Mouse (Mus musculus): Measurements from ENCODE around the gene Treml4. TPM values are rescaled to one million over a fixed set of nuclear protein-coding genes. Genes with fewer than 3 reads are reported as not detected.

Gene Treml4
- total and polyA plus RNA-seq, 3 experiments, result 0.35 to 1.4 TPM; not detected in 1

DNA sequence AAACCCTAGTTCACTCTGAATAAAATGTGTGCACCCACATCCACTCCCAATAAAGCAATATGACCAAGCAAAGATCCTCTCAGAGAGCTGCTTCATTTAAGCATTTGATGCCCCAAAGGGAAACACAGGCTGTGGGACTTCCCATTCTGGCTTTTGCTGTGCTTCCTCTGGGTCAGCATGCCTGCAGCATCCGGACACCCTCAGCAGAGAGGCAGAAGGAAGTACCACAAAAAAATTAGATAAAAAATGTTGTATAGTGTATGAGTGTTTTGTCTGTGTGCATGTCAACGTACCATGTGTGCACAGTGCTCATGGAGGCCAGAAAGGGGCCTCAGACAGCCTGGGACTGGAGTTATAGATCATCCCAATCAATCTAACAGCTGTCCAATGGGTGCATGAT is 2.2 kb upstream of the Treml4 start:
- Histone ChIP-seq H3K79me2 (ENCODE audit: control insufficient read depth, insufficient read depth, low read length, poor library complexity) (no peaks in the 10 kb centered on the region), H3K4me3 (ENCODE audit: control insufficient read depth in 1 of 2, insufficient read depth in 1 of 2, low read depth in 2 of 2, low read length in 2 of 2) (no peak overlapping the region), H3K9me3 (replicated peaks; ENCODE audit: insufficient read depth, low read length) (no peaks in the 10 kb centered on the region), H3K36me3 (ENCODE audit: control insufficient read depth in 1 of 2, insufficient read depth in 2 of 2, low read length in 2 of 2) (peaks cover 0 to 8% of the 10 kb centered on the region in 2 experiments; a peak in 2 of 4 replicates), H3K9ac (ENCODE audit: control insufficient read depth, low read depth, low read length, poor library complexity, severe bottlenecking) (no peak overlapping the region), H3K27me3 (ENCODE audit: control insufficient read depth in 1 of 2, insufficient read depth in 2 of 2, low read length in 2 of 2) (no peaks in the 10 kb centered on the region), H3K27ac (ENCODE audit: control insufficient read depth, low read depth, low read length) (no peak overlapping the region), H3K4me1 (ENCODE audit: control insufficient read depth in 1 of 2, insufficient read depth in 2 of 2, low read length in 2 of 2) (peaks cover 0 to 13% of the 10 kb centered on the region in 2 experiments; a peak in 2 of 4 replicates)
- TF ChIP-seq GABPA (IDR thresholded peaks at IDR 0.05; ENCODE audit: low read depth, low read length), result no peak
- DNase-seq (ENCODE audit: low read depth, low spot score), result no peak

GRCm38 (mm10) chr17:48264662-48265061 is 567 bp downstream of the Treml4 start:
- no peak for DNase-seq (ENCODE audit: low read depth, low spot score)
- Histone ChIP-seq H3K4me1 (ENCODE audit: control insufficient read depth in 1 of 2, insufficient read depth in 2 of 2, low read length in 2 of 2) (peaks cover 0 to 29% of the 10 kb centered on the region in 2 experiments; a peak in 3 of 4 replicates), H3K36me3 (ENCODE audit: control insufficient read depth in 1 of 2, insufficient read depth in 2 of 2, low read length in 2 of 2) (peaks cover 0 to 29% of the 10 kb centered on the region in 2 experiments; a peak in 2 of 4 replicates), H3K9ac (ENCODE audit: control insufficient read depth, low read depth, low read length, poor library complexity, severe bottlenecking) (no peak overlapping the region), H3K4me3 (ENCODE audit: control insufficient read depth in 1 of 2, insufficient read depth in 1 of 2, low read depth in 2 of 2, low read length in 2 of 2) (no peak overlapping the region), H3K27me3 (ENCODE audit: control insufficient read depth in 1 of 2, insufficient read depth in 2 of 2, low read length in 2 of 2) (no peaks in the 10 kb centered on the region), H3K27ac (ENCODE audit: control insufficient read depth, low read depth, low read length) (no peak overlapping the region), H3K9me3 (replicated peaks; ENCODE audit: insufficient read depth, low read length) (no peaks in the 10 kb centered on the region), H3K79me2 (ENCODE audit: control insufficient read depth, insufficient read depth, low read length, poor library complexity) (no peaks in the 10 kb centered on the region)
- TF ChIP-seq GABPA (IDR thresholded peaks at IDR 0.05; ENCODE audit: low read depth, low read length) (0 out of 2 replicates have a peak, but pooled peaks have one; percentile 57), ZC3H11A (IDR thresholded peaks at IDR 0.05; ENCODE audit: low read depth, low read length) (no peak), EP300 (IDR thresholded peaks at IDR 0.05; ENCODE audit: low read depth in 1 of 2, low read length in 2 of 2) (no peak), RAD21 (IDR thresholded peaks at IDR 0.05; ENCODE audit: low read depth, low read length) (no peak), SIN3A (IDR thresholded peaks at IDR 0.05; ENCODE audit: low read length) (no peak), NRF1 (IDR thresholded peaks at IDR 0.05; ENCODE audit: insufficient read depth, low read depth, low read length, poor library complexity, severe bottlenecking) (no peak)

- Histone ChIP-seq H3K79me2 (ENCODE audit: control insufficient read depth, insufficient read depth, low read length, poor library complexity) (no peaks in the 10 kb centered on the region), H3K27ac (ENCODE audit: control insufficient read depth, low read depth, low read length) (no peak overlapping the region), H3K4me1 (ENCODE audit: control insufficient read depth in 1 of 2, insufficient read depth in 2 of 2, low read length in 2 of 2) (peaks cover 0 to 40% of the 10 kb centered on the region in 2 experiments; a peak in 3 of 4 replicates), H3K27me3 (ENCODE audit: control insufficient read depth in 1 of 2, insufficient read depth in 2 of 2, low read length in 2 of 2) (no peaks in the 10 kb centered on the region), H3K4me3 (ENCODE audit: control insufficient read depth in 1 of 2, insufficient read depth in 1 of 2, low read depth in 2 of 2, low read length in 2 of 2) (no peak overlapping the region), H3K9me3 (replicated peaks; ENCODE audit: insufficient read depth, low read length) (no peaks in the 10 kb centered on the region), H3K36me3 (ENCODE audit: control insufficient read depth in 1 of 2, insufficient read depth in 2 of 2, low read length in 2 of 2) (peaks cover 0 to 42% of the 10 kb centered on the region in 2 experiments; a peak in 2 of 4 replicates), H3K9ac (ENCODE audit: control insufficient read depth, low read depth, low read length, poor library complexity, severe bottlenecking) (no peak overlapping the region)
- DNase-seq (ENCODE audit: low read depth, low spot score), result no peak
- TF ChIP-seq JUND (IDR thresholded peaks at IDR 0.05; ENCODE audit: low read depth, low read length) (no peak), EP300 (IDR thresholded peaks at IDR 0.05; ENCODE audit: low read depth in 1 of 2, low read length in 2 of 2) (no peak), MYC (IDR thresholded peaks at IDR 0.05; ENCODE audit: low read depth, low read length) (no peak), ZMIZ1 (IDR thresholded peaks at IDR 0.05; ENCODE audit: low read depth, low read length) (no peak), ELF1 (IDR thresholded peaks at IDR 0.05; ENCODE audit: low read depth, low read length) (no peak), USF2 (IDR thresholded peaks at IDR 0.05; ENCODE audit: borderline replicate concordance in 1 of 2, insufficient read depth in 1 of 2, low read depth in 1 of 2, low read length in 2 of 2) (no peak), POLR2AphosphoS5 (IDR thresholded peaks at IDR 0.05; ENCODE audit: borderline replicate concordance, low read depth, low read length) (no peak), E2F4 (IDR thresholded peaks at IDR 0.05; ENCODE audit: borderline replicate concordance, low read depth, low read length) (no peak), CTCF (IDR thresholded peaks at IDR 0.05 in 2 of 3, conservative IDR thresholded peaks at IDR 0.05 in 1 of 3; ENCODE audit: control insufficient read depth in 1 of 3, insufficient read depth in 1 of 3, low read depth in 2 of 3, low read length in 3 of 3, poor library complexity in 1 of 3, severe bottlenecking in 1 of 3) (no peak), MXI1 (IDR thresholded peaks at IDR 0.05; ENCODE audit: low read depth, low read length) (no peak), POLR2AphosphoS2 (IDR thresholded peaks at IDR 0.05; ENCODE audit: low read length) (no peak), RCOR1 (IDR thresholded peaks at IDR 0.05; ENCODE audit: low read depth, low read length) (no peak), NELFE (IDR thresholded peaks at IDR 0.05; ENCODE audit: low read depth, low read length) (no peak)
Observed at GRCm38 (mm10) chr17:48266138-48266537, 2.0 kb downstream of the Treml4 start.

Measured in MEL (cell line).